Mouse (Mus musculus): ENCODE measurements at regions not wholly inside any gene's neighbourhood (a gene's known extent, or its start where the extent isn't known, plus 50 kb on each side); places are given as distances from the start of the nearest gene placed in this dataset.

GRCm38 (mm10) chr12:46917286-46917685 lies 98.6 kb upstream of the Nova1 start:
- no peak overlapping the region for H3K27ac ChIP-seq (ENCODE audit: insufficient read depth, low read length)
- no peak overlapping the region for H3K4me3 ChIP-seq (ENCODE audit: insufficient read depth, low read length)
- TF ChIP-seq POLR2A (IDR thresholded peaks at IDR 0.05; ENCODE audit: extremely low read depth, insufficient read depth, low read length) (no peak), CTCF (IDR thresholded peaks at IDR 0.05; ENCODE audit: extremely low read depth, insufficient read depth, low read length) (no peak)
- H3K4me1 ChIP-seq (ENCODE audit: control insufficient read depth, insufficient read depth, low read length) = no peaks in the 10 kb centered on the region

GRCm38 (mm10) chr12:46878164-46878563 lies 59.4 kb upstream of the Nova1 start:
- TF ChIP-seq CTCF (IDR thresholded peaks at IDR 0.05; ENCODE audit: extremely low read depth, insufficient read depth, low read length) = no peak
- TF ChIP-seq POLR2A (IDR thresholded peaks at IDR 0.05; ENCODE audit: extremely low read depth, insufficient read depth, low read length) = no peak
- no peak overlapping the region for H3K27ac ChIP-seq (ENCODE audit: insufficient read depth, low read length)
- H3K4me1 ChIP-seq (ENCODE audit: control insufficient read depth, insufficient read depth, low read length) = no peaks in the 10 kb centered on the region
- no peak overlapping the region for H3K4me3 ChIP-seq (ENCODE audit: insufficient read depth, low read length)

- TF ChIP-seq CTCF (IDR thresholded peaks at IDR 0.05; ENCODE audit: extremely low read depth, insufficient read depth, low read length) (no peak), POLR2A (IDR thresholded peaks at IDR 0.05; ENCODE audit: extremely low read depth, insufficient read depth, low read length) (no peak)
- Histone ChIP-seq H3K4me1 (ENCODE audit: control insufficient read depth, insufficient read depth, low read length) (no peaks in the 10 kb centered on the region), H3K4me3 (ENCODE audit: insufficient read depth, low read length) (no peak overlapping the region), H3K27ac (ENCODE audit: insufficient read depth, low read length) (no peak overlapping the region)
These were observed 51.4 kb upstream of the Nova1 start for GRCm38 (mm10) chr12:46870130-46870529.
